Mouse (Mus musculus) hindbrain, embryonic 10.5 days (tissue): ENCODE measurements around the gene Serp2. TPM values are rescaled to one million over a fixed set of nuclear protein-coding genes. Genes with fewer than 3 reads are reported as not detected.
"Not testable (repeated sequence)": the region's sequence is repeated elsewhere in the genome, so short reads cannot be mapped to it uniquely, and the experiment has no call there.

Source experiments
- DNase-seq: peaks from one replicate; pipeline ENCODE4 v3.0.0-alpha.2; 2017; ENCODE audit warnings: low spot score
- H3K27ac ChIP-seq: fragments of 300-500 bp; sonication (generic); 2 replicates; pipeline ENCODE4 v1.5.1; 2016; ENCODE audit warnings: mild to moderate bottlenecking, moderate library complexity
- H3K27me3 ChIP-seq: fragments of 300-500 bp; sonication (generic); 2 replicates; pipeline ENCODE4 v1.6.1; 2016; ENCODE audit warnings: mild to moderate bottlenecking; ENCODE audit not compliant: poor library complexity, insufficient read depth, severe bottlenecking
- H3K36me3 ChIP-seq: fragments of 300-500 bp; sonication (generic); 2 replicates; pipeline ENCODE4 v1.6.1; 2016; ENCODE audit warnings: mild to moderate bottlenecking, moderate library complexity
- H3K4me1 ChIP-seq: fragments of 300-500 bp; sonication (generic); replicated peaks from 2 replicates; pipeline ENCODE4 v1.6.1; 2016; ENCODE audit warnings: mild to moderate bottlenecking
- H3K4me3 ChIP-seq: fragments of 300-500 bp; sonication (generic); 2 replicates; pipeline ENCODE4 v1.5.1; 2016; ENCODE audit warnings: mild to moderate bottlenecking, moderate library complexity
- H3K9me3 ChIP-seq: fragments of 300-500 bp; sonication (generic); 2 replicates; pipeline ENCODE4 v1.6.1; 2016; ENCODE audit warnings: mild to moderate bottlenecking, moderate library complexity
- WGBS: fragments of 180-500 bp; shearing (Covaris S2); methylation state at CpG from one replicate; pipeline ENCODE4 v1.1.7; 2016; 5-methylcytosine and 5-hydroxymethylcytosine counted together
- polyA plus RNA-seq: library from polyadenylated mRNA; unstranded; fragments of >200 nt; fragmentation: Nextera tagmentation; extraction: Ambion mirVana; gene quantifications from 2 replicates; pipeline ENCODE4 v1.2.1, GENCODE M21; 2016

Serp2 gene
- polyA plus RNA-seq, 1 experiment from 2014 or later, result 43.3 TPM

- no peak overlapping the region for H3K4me3 ChIP-seq
- H3K4me1 ChIP-seq, result peaks cover 19% of the 10 kb centered on the region
- DNase-seq, result no peak
- H3K27me3 ChIP-seq, result no peaks in the 10 kb centered on the region
- H3K36me3 ChIP-seq, result no peaks in the 10 kb centered on the region
- WGBS, result 87% methylated on average over 4 of the region's 4 CpGs
- no peak overlapping the region for H3K27ac ChIP-seq
- H3K9me3 ChIP-seq, result no peaks in the 10 kb centered on the region
Observed at GRCm38 (mm10) chr14:76566193-76566592, 9.5 kb upstream of the Serp2 start.

- 85% methylated on average over 2 of the region's 2 CpGs for WGBS
- Histone ChIP-seq H3K4me3 (no peak overlapping the region), H3K9me3 (no peaks in the 10 kb centered on the region), H3K27ac (no peak overlapping the region), H3K27me3 (peaks cover 18% of the 10 kb centered on the region; the same call in 1 of the 2 replicates), H3K4me1 (peaks cover 31% of the 10 kb centered on the region), H3K36me3 (no peaks in the 10 kb centered on the region)
- DNase-seq, result no peak
Observed at GRCm38 (mm10) chr14:76559208-76559607, 2.5 kb upstream of the Serp2 start.

GRCm38 (mm10) chr14:76558171-76558570 lies 1.5 kb upstream of the Serp2 start:
- not testable (repeated sequence) for H3K4me3 ChIP-seq, H3K9me3 ChIP-seq, H3K36me3 ChIP-seq, DNase-seq, H3K27ac ChIP-seq
- Histone ChIP-seq H3K4me1 (peaks cover 31% of the 10 kb centered on the region), H3K27me3 (peaks cover 18% of the 10 kb centered on the region; the same call in 1 of the 2 replicates)
- WGBS, result 61% methylated on average over 8 of the region's 8 CpGs

GRCm38 (mm10) chr14:76556031-76556851 lies 448 bp downstream of the Serp2 start:
- WGBS, result 1% methylated on average over 67 of the region's 67 CpGs
- Histone ChIP-seq H3K4me3 (peak overlapping the region; percentile 81), H3K27ac (peak overlapping the region; percentile 93), H3K4me1 (peaks cover 31% of the 10 kb centered on the region), H3K27me3 (peaks cover 18% of the 10 kb centered on the region; the same call in 1 of the 2 replicates), H3K36me3 (no peaks in the 10 kb centered on the region), H3K9me3 (no peaks in the 10 kb centered on the region)
- DNase-seq, result peak; percentile 69

- peaks cover 18% of the 10 kb centered on the region; the same call in 1 of the 2 replicates for H3K27me3 ChIP-seq
- DNase-seq, result no peak
- no peaks in the 10 kb centered on the region for H3K9me3 ChIP-seq
- H3K36me3 ChIP-seq, result no peaks in the 10 kb centered on the region
- H3K27ac ChIP-seq, result peak overlapping the region; percentile 93
- WGBS, result 74% methylated on average over 18 of the region's 18 CpGs
- peak overlapping the region; percentile 81 for H3K4me3 ChIP-seq
- H3K4me1 ChIP-seq, result peaks cover 28% of the 10 kb centered on the region
Observed at GRCm38 (mm10) chr14:76555263-76556030, 1.2 kb downstream of the Serp2 start.

GRCm38 (mm10) chr14:76544136-76544535 lies 12.6 kb downstream of the Serp2 start:
- 0 out of 2 replicates have a peak, but pooled peaks cover 3% of the 10 kb centered on the region for H3K36me3 ChIP-seq
- DNase-seq, result no peak
- no peak overlapping the region for H3K4me3 ChIP-seq
- H3K27ac ChIP-seq, result no peak overlapping the region
- H3K4me1 ChIP-seq, result peaks cover 12% of the 10 kb centered on the region
- H3K27me3 ChIP-seq, result no peaks in the 10 kb centered on the region
- 89% methylated on average over 6 of the region's 6 CpGs for WGBS
- H3K9me3 ChIP-seq, result no peaks in the 10 kb centered on the region

- Histone ChIP-seq H3K36me3 (0 out of 2 replicates have a peak, but pooled peaks cover 3% of the 10 kb centered on the region), H3K4me1 (peaks cover 24% of the 10 kb centered on the region), H3K27ac (peak overlapping the region; percentile 45; the same call in 1 of the 2 replicates), H3K27me3 (no peaks in the 10 kb centered on the region), H3K9me3 (no peaks in the 10 kb centered on the region), H3K4me3 (no peak overlapping the region)
- 91% methylated on average over 2 of the region's 2 CpGs for WGBS
- DNase-seq, result no peak
Observed at GRCm38 (mm10) chr14:76541341-76541740, 15.3 kb downstream of the Serp2 start.

GRCm38 (mm10) chr14:76540005-76540670 lies 16.6 kb downstream of the Serp2 start:
- Histone ChIP-seq H3K27ac (no peak overlapping the region), H3K36me3 (0 out of 2 replicates have a peak, but pooled peaks cover 3% of the 10 kb centered on the region), H3K9me3 (no peaks in the 10 kb centered on the region), H3K4me1 (peaks cover 24% of the 10 kb centered on the region), H3K4me3 (no peak overlapping the region), H3K27me3 (no peaks in the 10 kb centered on the region)
- whole genome bisulfite sequencing, result 94% methylated on average over 5 of the region's 5 CpGs
- no peak for DNase-seq

GRCm38 (mm10) chr14:76536921-76537320 lies 19.8 kb downstream of the Serp2 start:
- Histone ChIP-seq H3K4me1 (peaks cover 48% of the 10 kb centered on the region), H3K9me3 (no peaks in the 10 kb centered on the region), H3K27ac (peak overlapping the region; percentile 54; the same call in 1 of the 2 replicates), H3K4me3 (no peak overlapping the region), H3K27me3 (no peaks in the 10 kb centered on the region), H3K36me3 (no peaks in the 10 kb centered on the region)
- 36% methylated on average over 6 of the region's 6 CpGs for WGBS
- DNase-seq, result peak; percentile 53

- WGBS, result 92% methylated on average over 1 of the region's 1 CpGs
- DNase-seq, result no peak
Observed at GRCm38 (mm10) chr14:76535096-76535495, 21.6 kb downstream of the Serp2 start.

GRCm38 (mm10) chr14:76533170-76533815 lies 23.4 kb downstream of the Serp2 start:
- H3K27ac ChIP-seq, result peak overlapping the region; percentile 89
- H3K27me3 ChIP-seq, result no peaks in the 10 kb centered on the region
- WGBS, result 23% methylated on average over 10 of the region's 10 CpGs
- DNase-seq, result peak; percentile 62
- no peaks in the 10 kb centered on the region for H3K36me3 ChIP-seq
- H3K9me3 ChIP-seq, result no peaks in the 10 kb centered on the region
- H3K4me1 ChIP-seq, result peaks cover 45% of the 10 kb centered on the region
- H3K4me3 ChIP-seq, result peak overlapping the region; percentile 43

More at GRCm38 (mm10) chr14:76535096-76535495, 21.6 kb downstream of the Serp2 start:
- Histone ChIP-seq H3K27ac (no peak overlapping the region), H3K9me3 (no peaks in the 10 kb centered on the region), H3K4me3 (no peak overlapping the region), H3K27me3 (no peaks in the 10 kb centered on the region), H3K36me3 (no peaks in the 10 kb centered on the region), H3K4me1 (peaks cover 36% of the 10 kb centered on the region)
